Mouse (Mus musculus): Measurements from ENCODE around the gene Sostdc1. TPM values are rescaled to one million over a fixed set of nuclear protein-coding genes. Genes with fewer than 3 reads are reported as not detected.

Gene Sostdc1
- polyA plus RNA-seq (2017; shearing (Covaris generic)): 30.4 TPM

DNA sequence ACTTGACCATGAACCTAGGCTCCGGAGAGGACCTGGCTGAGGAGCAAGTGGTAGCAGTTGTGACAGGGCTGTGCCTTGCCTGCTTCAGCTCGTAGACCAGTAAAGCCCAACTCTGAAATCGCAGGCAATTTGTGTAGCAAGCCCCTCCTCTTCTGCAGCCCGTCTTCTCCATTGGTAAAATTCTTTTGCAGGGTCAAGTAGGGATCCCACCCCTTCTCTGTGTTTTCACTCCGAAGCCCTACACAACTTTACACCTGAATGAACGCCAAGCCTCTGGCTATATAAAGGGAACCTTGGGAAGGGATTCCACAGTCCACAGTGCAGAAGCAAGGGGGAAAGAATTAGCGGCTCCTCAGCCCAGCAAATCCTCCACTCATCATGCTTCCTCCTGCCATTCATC is at the start of gene Sostdc1:
Sostdc1 (plus strand) TSS at position 224 of the 400 bp plus-strand sequence.

Other genes starting within 250 kb of the Sostdc1 start
- gene Ankmy2, start 157.0 kb upstream of the Sostdc1 start, polyA plus RNA-seq (2017; shearing (Covaris generic)): 55.8 TPM
- 200 TPM for gene Bzw2, start 156.1 kb upstream of the Sostdc1 start, polyA plus RNA-seq (2017; shearing (Covaris generic))
- not detected for gene Lrrc72, start 60.7 kb upstream of the Sostdc1 start, polyA plus RNA-seq (2017; shearing (Covaris generic))
- 3.8 TPM for gene Ispd, start 67.3 kb downstream of the Sostdc1 start, polyA plus RNA-seq (2017; shearing (Covaris generic))
- not detected for gene D630036H23Rik, start 68.0 kb downstream of the Sostdc1 start, polyA plus RNA-seq (2017; shearing (Covaris generic))

Measured in inflammation-experienced regulatory T-cells, adult 16 weeks (primary cell).